Mouse (Mus musculus) limb, embryonic 13.5 days (tissue): Measurements from ENCODE around the gene Enpp4. TPM values are rescaled to one million over a fixed set of nuclear protein-coding genes. Genes with fewer than 3 reads are reported as not detected.

Source experiments
- ATAC-seq: fragments of 200-750 bp; cut with Nextera tagmentation; 2 replicates; pipeline ENCODE4 v1.8.0; 2017; ENCODE audit warnings: low read depth, moderate number of reproducible peaks, moderate TSS enrichment; ENCODE audit not compliant: low FRiP score
- H3K27ac ChIP-seq: fragments of 300-500 bp; sonication (generic); 2 replicates; pipeline ENCODE4 v1.5.1; 2015; ENCODE audit warnings: inconsistent platforms, mild to moderate bottlenecking, moderate library complexity
- H3K27me3 ChIP-seq: fragments of 300-500 bp; sonication (generic); 2 replicates; pipeline ENCODE4 v1.6.1; 2015; ENCODE audit warnings: mild to moderate bottlenecking, inconsistent platforms
- H3K36me3 ChIP-seq: fragments of 300-500 bp; sonication (generic); 2 replicates; pipeline ENCODE4 v1.6.1; 2015; ENCODE audit warnings: inconsistent platforms, mild to moderate bottlenecking, moderate library complexity
- H3K4me1 ChIP-seq: fragments of 300-500 bp; sonication (generic); 2 replicates; pipeline ENCODE4 v1.6.1; 2015; ENCODE audit warnings: inconsistent platforms
- H3K4me2 ChIP-seq: fragments of 300-500 bp; sonication (generic); replicated peaks from 2 replicates; pipeline ENCODE4 v1.6.1; 2015; ENCODE audit warnings: inconsistent platforms, mild to moderate bottlenecking, moderate library complexity
- H3K4me3 ChIP-seq: fragments of 300-500 bp; sonication (generic); 2 replicates; pipeline ENCODE4 v1.5.1; 2015; ENCODE audit warnings: moderate library complexity, mild to moderate bottlenecking, inconsistent platforms
- H3K9ac ChIP-seq: fragments of 300-500 bp; sonication (generic); 2 replicates; pipeline ENCODE4 v1.6.1; 2015; ENCODE audit warnings: mild to moderate bottlenecking, inconsistent platforms
- H3K9me3 ChIP-seq: fragments of 300-500 bp; sonication (generic); 2 replicates; pipeline ENCODE4 v1.6.1; 2016; ENCODE audit warnings: inconsistent platforms
- WGBS: fragments of 180-500 bp; shearing (Covaris S2); methylation state at CpG from one replicate; pipeline ENCODE4 v1.1.7; 2015; 5-methylcytosine and 5-hydroxymethylcytosine counted together
- polyA plus RNA-seq: library from polyadenylated mRNA; unstranded; fragments of >200 nt; fragmentation: Nextera tagmentation; extraction: Ambion mirVana; gene quantifications from 2 replicates; pipeline ENCODE4 v1.2.1, GENCODE M21; 2015

The Enpp4 gene
- polyA plus RNA-seq, 1 experiment from 2014 or later = 5.4 TPM

GRCm38 (mm10) chr17:44130429-44130828, 24.8 kb upstream of the Enpp4 start:
- ATAC-seq = no peak
- Histone ChIP-seq H3K36me3 (no peaks in the 10 kb centered on the region), H3K4me2 (no peak overlapping the region), H3K27ac (no peak overlapping the region), H3K4me1 (no peaks in the 10 kb centered on the region), H3K9ac (no peak overlapping the region), H3K4me3 (no peak overlapping the region), H3K27me3 (peaks cover 16% of the 10 kb centered on the region; the same call in 1 of the 2 replicates), H3K9me3 (peaks cover 4% of the 10 kb centered on the region)
- WGBS = 12% methylated on average over 7 of the region's 7 CpGs

GRCm38 (mm10) chr17:44129092-44129750, 23.6 kb upstream of the Enpp4 start:
- no peaks in the 10 kb centered on the region for H3K4me1 ChIP-seq
- H3K9ac ChIP-seq = no peak overlapping the region
- no peak overlapping the region for H3K4me2 ChIP-seq
- ATAC-seq = no peak
- H3K4me3 ChIP-seq = no peak overlapping the region
- H3K36me3 ChIP-seq = no peaks in the 10 kb centered on the region
- WGBS = 90% methylated on average over 13 of the region's 13 CpGs
- peaks cover 6% of the 10 kb centered on the region; the same call in 1 of the 2 replicates for H3K27me3 ChIP-seq
- peaks cover 4% of the 10 kb centered on the region for H3K9me3 ChIP-seq
- no peak overlapping the region for H3K27ac ChIP-seq

GRCm38 (mm10) chr17:44121366-44122100, 15.9 kb upstream of the Enpp4 start:
- Histone ChIP-seq H3K9me3 (no peaks in the 10 kb centered on the region), H3K4me3 (no peak overlapping the region), H3K4me2 (no peak overlapping the region), H3K27ac (no peak overlapping the region), H3K36me3 (no peaks in the 10 kb centered on the region), H3K9ac (no peak overlapping the region), H3K4me1 (peaks cover 12% of the 10 kb centered on the region), H3K27me3 (no peaks in the 10 kb centered on the region)
- 45% methylated on average over 12 of the region's 12 CpGs for WGBS
- no peak for ATAC-seq

- no peak for ATAC-seq
- H3K9ac ChIP-seq = no peak overlapping the region
- H3K4me3 ChIP-seq = no peak overlapping the region
- H3K4me1 ChIP-seq = peaks cover 12% of the 10 kb centered on the region
- 77% methylated on average over 4 of the region's 4 CpGs for WGBS
- no peaks in the 10 kb centered on the region for H3K36me3 ChIP-seq
- no peak overlapping the region for H3K27ac ChIP-seq
- H3K4me2 ChIP-seq = no peak overlapping the region
- no peaks in the 10 kb centered on the region for H3K27me3 ChIP-seq
- no peaks in the 10 kb centered on the region for H3K9me3 ChIP-seq
Measured at GRCm38 (mm10) chr17:44118231-44118630, 12.6 kb upstream of the Enpp4 start.

GRCm38 (mm10) chr17:44117721-44118120, 12.1 kb upstream of the Enpp4 start:
- Histone ChIP-seq H3K4me1 (peaks cover 12% of the 10 kb centered on the region), H3K27me3 (no peaks in the 10 kb centered on the region), H3K9ac (no peak overlapping the region), H3K36me3 (no peaks in the 10 kb centered on the region), H3K4me3 (no peak overlapping the region), H3K9me3 (no peaks in the 10 kb centered on the region), H3K27ac (no peak overlapping the region), H3K4me2 (no peak overlapping the region)
- WGBS = 74% methylated on average over 2 of the region's 2 CpGs
- ATAC-seq = no peak

- Histone ChIP-seq H3K27me3 (no peaks in the 10 kb centered on the region), H3K9me3 (no peaks in the 10 kb centered on the region), H3K9ac (no peak overlapping the region), H3K4me3 (no peak overlapping the region), H3K36me3 (no peaks in the 10 kb centered on the region), H3K27ac (no peak overlapping the region), H3K4me2 (no peak overlapping the region), H3K4me1 (peaks cover 6% of the 10 kb centered on the region)
- no peak for ATAC-seq
- WGBS = 79% methylated on average over 2 of the region's 2 CpGs
Measured at GRCm38 (mm10) chr17:44116584-44116983, 11.0 kb upstream of the Enpp4 start.

- Histone ChIP-seq H3K9me3 (no peaks in the 10 kb centered on the region), H3K36me3 (no peaks in the 10 kb centered on the region), H3K4me1 (peaks cover 10% of the 10 kb centered on the region), H3K27ac (peak overlapping the region; percentile 24; the same call in 1 of the 2 replicates), H3K4me3 (no peak overlapping the region), H3K4me2 (no peak overlapping the region), H3K9ac (no peak overlapping the region), H3K27me3 (peaks cover 9% of the 10 kb centered on the region; the same call in 1 of the 2 replicates)
- WGBS = 74% methylated on average over 3 of the region's 3 CpGs
- no peak for ATAC-seq
Measured at GRCm38 (mm10) chr17:44108331-44108730, 2.7 kb upstream of the Enpp4 start.

- Histone ChIP-seq H3K4me1 (peaks cover 14% of the 10 kb centered on the region), H3K9ac (no peak overlapping the region), H3K4me2 (no peak overlapping the region), H3K27ac (no peak overlapping the region), H3K9me3 (no peaks in the 10 kb centered on the region), H3K4me3 (no peak overlapping the region), H3K36me3 (no peaks in the 10 kb centered on the region), H3K27me3 (peaks cover 8% of the 10 kb centered on the region; the same call in 1 of the 2 replicates)
- 95% methylated on average over 10 of the region's 10 CpGs for WGBS
- no peak for ATAC-seq
Measured at GRCm38 (mm10) chr17:44101961-44102360, 3.6 kb downstream of the Enpp4 start.

- Histone ChIP-seq H3K4me3 (no peak overlapping the region), H3K27ac (no peak overlapping the region), H3K9ac (no peak overlapping the region), H3K27me3 (0 out of 2 replicates have a peak, but pooled peaks cover 4% of the 10 kb centered on the region), H3K4me2 (no peak overlapping the region), H3K4me1 (peaks cover 14% of the 10 kb centered on the region), H3K36me3 (no peaks in the 10 kb centered on the region), H3K9me3 (no peaks in the 10 kb centered on the region)
- WGBS = 60% methylated on average over 9 of the region's 9 CpGs
- ATAC-seq = no peak
Measured at GRCm38 (mm10) chr17:44100906-44101305, 4.7 kb downstream of the Enpp4 start.

- peaks cover 14% of the 10 kb centered on the region for H3K4me1 ChIP-seq
- H3K27ac ChIP-seq = no peak overlapping the region
- H3K4me2 ChIP-seq = no peak overlapping the region
- no peaks in the 10 kb centered on the region for H3K9me3 ChIP-seq
- H3K4me3 ChIP-seq = no peak overlapping the region
- 0 out of 2 replicates have a peak, but pooled peaks cover 4% of the 10 kb centered on the region for H3K27me3 ChIP-seq
- H3K36me3 ChIP-seq = no peaks in the 10 kb centered on the region
- H3K9ac ChIP-seq = no peak overlapping the region
- WGBS = 52% methylated on average over 4 of the region's 4 CpGs
- no peak for ATAC-seq
Measured at GRCm38 (mm10) chr17:44100486-44100885, 5.1 kb downstream of the Enpp4 start.

GRCm38 (mm10) chr17:44091512-44091911, 14.1 kb downstream of the Enpp4 start:
- no peak overlapping the region for H3K4me2 ChIP-seq
- no peaks in the 10 kb centered on the region for H3K27me3 ChIP-seq
- ATAC-seq = no peak
- H3K36me3 ChIP-seq = no peaks in the 10 kb centered on the region
- H3K4me1 ChIP-seq = no peaks in the 10 kb centered on the region
- H3K27ac ChIP-seq = no peak overlapping the region
- H3K9ac ChIP-seq = no peak overlapping the region
- no peaks in the 10 kb centered on the region for H3K9me3 ChIP-seq
- 36% methylated on average over 2 of the region's 2 CpGs for WGBS
- H3K4me3 ChIP-seq = no peak overlapping the region

- Histone ChIP-seq H3K4me3 (no peak overlapping the region), H3K36me3 (no peaks in the 10 kb centered on the region), H3K9me3 (no peaks in the 10 kb centered on the region)
Measured at GRCm38 (mm10) chr17:44090916-44091315, 14.7 kb downstream of the Enpp4 start.

More at GRCm38 (mm10) chr17:44090916-44091315, 14.7 kb downstream of the Enpp4 start:
- H3K27me3 ChIP-seq = no peaks in the 10 kb centered on the region
- no peak for ATAC-seq
- no peak overlapping the region for H3K9ac ChIP-seq
- H3K4me1 ChIP-seq = no peaks in the 10 kb centered on the region
- no peak overlapping the region for H3K27ac ChIP-seq
- no peak overlapping the region for H3K4me2 ChIP-seq
- 69% methylated on average over 2 of the region's 2 CpGs for WGBS
